Mouse (Mus musculus) spleen, postnatal 36 days (tissue): ENCODE results near the gene Zmynd8.

Source experiments
- DNase-seq, 2 experiments: peaks; one replicate each; pipeline ENCODE4 v3.0.0; 2022; ENCODE audit warnings: low spot score in 2 of 2, mixed read lengths in 1 of 2

The Zmynd8 gene

DNA sequence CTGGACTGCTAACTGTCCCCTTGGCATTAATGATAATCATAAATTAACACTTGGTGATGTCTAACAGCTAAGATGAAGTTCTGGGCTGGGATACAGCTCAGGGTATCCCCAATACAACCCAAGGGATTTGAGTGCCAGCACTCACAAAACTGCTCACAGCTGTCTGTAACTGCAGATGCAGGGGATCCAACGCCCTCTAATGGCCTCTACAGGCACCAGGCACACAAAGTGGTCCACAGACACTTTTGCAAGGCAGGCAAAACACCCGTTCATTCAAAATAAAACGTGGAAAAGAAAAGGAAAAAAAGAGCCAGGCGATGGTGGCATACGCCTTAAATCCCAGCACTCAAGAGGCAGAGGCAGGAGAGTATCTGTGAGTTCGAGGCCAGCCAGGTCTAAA is 658 bp upstream of the Zmynd8 start:
- no peak for DNase-seq

DNA sequence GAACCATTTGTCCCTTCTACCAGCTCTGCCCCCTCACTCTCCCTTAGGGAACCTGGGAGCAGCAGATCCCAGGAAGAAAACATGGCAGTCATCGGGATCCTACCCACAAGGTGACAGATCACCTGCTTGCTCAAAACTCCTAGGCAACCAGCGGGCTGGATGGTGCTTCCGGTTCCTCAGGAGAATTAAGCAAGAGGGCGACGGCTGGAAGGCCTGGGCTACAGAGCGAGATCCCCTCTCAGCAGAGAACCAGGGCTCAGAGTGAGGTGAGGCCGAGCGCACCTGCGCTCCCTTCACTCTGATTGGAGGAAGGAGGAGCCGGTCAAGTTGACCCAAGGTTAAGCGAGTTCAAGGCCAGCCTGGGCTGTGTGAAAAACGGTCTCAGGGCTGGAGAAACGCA is 2.6 kb downstream of the Zmynd8 start:
- DNase-seq, result no peak

- no peak for DNase-seq
Measured at GRCm38 (mm10) chr2:165895687-165896086, 3.1 kb downstream of the Zmynd8 start.

DNA sequence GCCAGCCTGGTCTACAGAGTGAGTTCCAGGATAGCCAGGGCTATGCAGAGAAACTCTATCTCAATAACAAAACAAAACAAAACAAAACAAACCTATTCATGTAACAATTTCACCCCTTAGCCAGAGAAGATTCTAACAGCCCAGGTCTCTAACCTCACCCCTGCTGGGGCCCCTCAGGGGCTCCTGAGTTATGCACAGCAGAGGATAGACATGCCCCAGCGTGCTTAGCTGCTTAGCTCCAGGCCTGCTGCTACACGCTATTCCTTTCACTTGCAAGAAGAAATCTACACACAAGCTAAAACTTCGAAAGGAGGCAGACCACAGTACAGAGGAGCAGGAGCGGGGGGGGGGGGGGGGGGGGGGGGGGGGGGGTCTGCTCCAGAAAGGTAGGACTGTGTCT is 4.3 kb downstream of the Zmynd8 start:
- no peak for DNase-seq

- DNase-seq, result no peak
Measured at GRCm38 (mm10) chr2:165893232-165893631, 5.6 kb downstream of the Zmynd8 start.

DNA sequence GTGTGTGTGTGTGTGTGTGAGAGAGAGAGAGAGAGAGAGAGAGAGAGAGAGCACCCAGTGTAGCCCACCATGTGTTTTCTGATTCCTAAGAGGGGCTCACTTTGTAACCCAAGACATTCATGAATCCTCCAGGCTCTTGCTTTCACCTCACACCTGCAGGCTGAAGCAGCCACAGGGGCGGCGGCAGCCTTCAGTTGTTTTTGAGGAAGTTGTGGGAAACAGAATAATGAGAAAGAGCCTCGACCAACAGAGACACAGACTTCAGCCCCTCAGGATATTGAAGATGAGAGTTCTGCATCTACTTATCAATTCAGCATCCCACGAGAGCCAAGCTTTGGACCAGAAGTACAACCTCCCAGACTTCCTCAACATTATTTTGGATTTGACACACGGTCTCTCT is 6.2 kb downstream of the Zmynd8 start:
- DNase-seq, result no peak

GRCm38 (mm10) chr2:165890401-165890800 is 8.4 kb downstream of the Zmynd8 start:
- peak; percentile 49 to 54 for DNase-seq

GRCm38 (mm10) chr2:165889874-165890273 is 8.9 kb downstream of the Zmynd8 start:
- DNase-seq, result no peak

DNA sequence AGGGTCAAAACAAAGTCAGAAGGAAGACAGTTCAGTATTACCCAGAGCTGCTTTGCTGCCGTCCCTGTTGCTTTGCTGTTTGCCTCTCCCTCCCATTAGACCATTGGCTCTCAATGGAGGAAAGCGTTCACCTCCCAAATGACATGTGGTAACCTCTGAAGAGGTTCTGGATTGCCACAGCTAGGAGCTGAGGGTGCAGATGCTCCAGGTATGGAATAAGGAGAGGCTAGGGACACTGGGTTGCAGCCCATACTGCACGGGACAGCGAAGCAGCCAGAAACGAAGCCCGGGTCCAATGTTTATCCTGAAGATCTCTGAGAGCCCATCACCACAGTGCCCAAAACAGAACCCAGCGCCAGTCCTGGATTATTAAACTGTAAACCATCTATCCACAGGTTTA is 9.6 kb downstream of the Zmynd8 start:
- DNase-seq, result no peak

GRCm38 (mm10) chr2:165888813-165889221 is 10.0 kb downstream of the Zmynd8 start:
- DNase-seq, result peak; percentile 79 to 80

- peak; percentile 81 to 88 for DNase-seq
Measured at GRCm38 (mm10) chr2:165888396-165888795, 10.4 kb downstream of the Zmynd8 start.

DNA sequence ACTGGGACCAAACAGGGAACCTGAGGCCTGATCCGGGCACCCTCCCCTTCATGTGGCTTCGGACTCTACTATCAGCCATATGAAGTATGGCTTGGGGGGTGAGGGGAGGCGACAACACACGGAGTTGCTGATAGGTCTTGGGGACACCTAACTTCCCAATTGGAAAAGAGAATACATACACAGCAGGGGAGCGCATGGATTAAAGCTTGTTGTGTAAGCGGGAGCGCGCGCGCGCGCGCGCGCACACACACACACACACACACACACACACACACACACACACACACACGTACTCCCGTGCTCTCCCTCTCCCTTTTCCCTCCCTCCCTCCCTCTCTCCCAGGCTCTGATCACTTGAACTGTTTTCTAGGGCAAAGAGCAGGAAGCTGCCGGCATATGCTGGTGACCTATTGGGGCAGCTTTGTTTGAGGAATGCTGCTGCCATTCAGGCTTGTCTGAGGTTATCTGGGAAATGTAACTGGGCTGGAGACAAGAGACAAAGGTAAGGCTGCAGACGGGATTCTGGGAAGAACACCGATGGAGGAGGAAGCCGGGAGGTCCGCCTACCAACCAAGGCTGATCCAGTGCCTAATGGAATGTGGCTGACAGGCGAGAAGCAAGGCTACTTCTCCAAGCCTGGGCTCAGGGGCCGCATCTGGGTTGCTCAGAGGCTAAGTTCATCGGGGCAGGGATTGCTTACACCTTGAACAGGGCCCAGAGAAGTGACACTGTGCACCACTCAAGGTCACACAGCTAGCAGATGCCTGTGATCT is 11.8 kb downstream of the Zmynd8 start:
- no peak for DNase-seq

- DNase-seq, result no peak
Measured at GRCm38 (mm10) chr2:165886482-165886856, 12.3 kb downstream of the Zmynd8 start.

DNA sequence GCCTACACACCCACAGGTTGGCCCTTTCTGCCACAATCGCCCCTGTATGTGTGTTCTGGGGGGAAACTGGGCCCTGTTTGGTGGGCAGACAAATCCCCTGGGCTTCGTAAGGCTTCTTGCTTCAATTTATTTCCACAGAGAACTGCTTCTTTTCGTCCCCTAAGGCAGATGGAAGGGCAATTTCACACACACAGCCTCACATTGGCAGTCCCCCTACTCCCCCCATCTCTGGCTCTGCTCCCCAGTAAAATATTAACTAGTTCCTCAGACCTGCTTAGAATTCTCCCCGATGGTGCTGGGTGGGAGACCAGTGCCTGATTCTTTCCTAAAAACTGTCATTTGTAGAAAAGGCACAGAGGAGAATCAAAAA is 12.9 kb downstream of the Zmynd8 start:
- DNase-seq, result no peak

DNA sequence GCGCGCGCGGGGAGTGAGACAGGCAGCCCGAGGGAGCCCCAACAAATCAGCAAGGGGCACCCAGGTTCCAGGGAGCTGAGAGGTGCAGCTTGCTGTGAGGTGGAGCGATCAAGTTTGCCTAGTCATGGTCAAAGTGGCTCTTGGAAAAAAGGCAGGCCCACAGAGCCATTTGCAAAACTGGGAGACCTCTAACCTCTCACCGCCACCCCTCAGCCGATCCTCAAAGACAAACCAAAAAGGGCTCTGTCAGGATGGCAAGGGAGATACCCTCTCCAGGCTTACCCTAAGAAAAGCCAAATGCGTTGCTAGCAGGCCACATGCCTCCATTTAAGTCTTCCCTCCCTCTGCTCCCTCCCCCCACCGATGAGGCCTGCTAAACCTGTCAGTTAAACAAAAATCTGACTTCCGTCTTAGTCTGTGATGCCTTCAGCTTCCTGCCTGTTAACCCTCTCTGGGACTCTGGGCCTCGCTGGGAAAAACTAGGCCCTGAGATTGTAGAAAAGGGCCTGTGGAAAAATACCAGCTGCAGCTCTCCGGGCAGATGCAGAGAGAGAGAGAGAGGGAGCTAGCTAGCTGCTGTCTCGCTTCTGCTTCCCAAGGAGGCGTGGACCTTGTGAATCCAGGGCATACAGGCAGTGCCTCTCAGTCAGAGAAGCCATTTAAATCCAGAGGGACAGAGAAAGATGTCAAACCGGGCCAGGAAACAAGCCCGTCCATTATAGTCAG is 13.4 kb downstream of the Zmynd8 start:
- DNase-seq, result peak; percentile 77 to 79

DNA sequence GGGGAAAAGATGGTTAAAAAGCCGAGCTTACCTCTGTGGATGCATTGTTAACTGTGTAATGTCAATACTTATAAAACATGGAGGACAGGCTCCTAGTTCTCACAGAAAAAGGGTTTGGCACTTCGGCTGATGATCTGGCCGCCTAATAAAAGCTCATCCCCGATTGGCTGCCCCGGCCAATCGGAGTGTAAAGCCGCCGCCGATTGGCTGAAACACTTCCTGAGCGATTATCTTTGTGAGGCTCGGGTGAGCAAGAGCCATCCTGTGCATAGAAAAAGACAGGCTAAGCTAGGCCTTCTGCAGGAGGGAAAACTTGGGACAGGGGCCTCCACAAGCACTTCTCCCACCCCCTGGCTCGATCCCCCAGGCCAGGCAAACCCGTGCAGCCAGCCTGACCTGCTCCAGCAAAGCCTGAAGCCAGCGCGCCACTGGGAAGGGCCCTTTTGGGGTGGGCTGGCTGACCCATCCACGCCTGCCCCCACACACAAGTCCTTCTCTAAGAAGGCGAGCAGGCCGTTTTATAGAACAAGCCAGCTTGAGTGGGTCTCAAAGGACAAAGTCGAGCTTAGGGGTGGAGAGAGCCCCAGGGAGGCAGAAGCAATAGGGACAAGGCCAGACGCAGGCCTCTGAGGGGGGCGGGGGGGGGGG is 14.1 kb downstream of the Zmynd8 start:
- DNase-seq, result peak; percentile 96 to 98

- peak; percentile 69 to 70 for DNase-seq
Measured at GRCm38 (mm10) chr2:165883846-165884576, 14.8 kb downstream of the Zmynd8 start.

DNA sequence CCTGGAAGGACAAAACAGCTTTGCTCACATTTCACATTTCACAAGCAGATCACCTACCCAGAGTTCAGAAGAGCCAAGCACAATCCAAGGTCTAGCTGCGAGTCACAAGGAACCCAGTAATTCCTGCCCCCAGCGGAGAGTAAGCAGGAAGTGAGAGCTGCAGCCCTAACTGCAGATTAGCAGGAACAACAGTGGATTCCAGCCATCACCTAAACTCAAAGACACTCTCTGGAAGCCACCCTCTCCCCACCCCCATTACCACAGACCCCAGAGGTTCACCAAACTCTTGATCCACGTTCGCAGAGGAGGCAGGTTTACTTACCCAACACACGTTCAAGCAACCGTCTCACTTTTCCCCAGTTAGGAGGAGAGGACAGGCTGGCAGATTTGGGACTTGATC is 15.8 kb downstream of the Zmynd8 start:
- DNase-seq, result peak in 1 of 2 experiments; percentile 41

DNA sequence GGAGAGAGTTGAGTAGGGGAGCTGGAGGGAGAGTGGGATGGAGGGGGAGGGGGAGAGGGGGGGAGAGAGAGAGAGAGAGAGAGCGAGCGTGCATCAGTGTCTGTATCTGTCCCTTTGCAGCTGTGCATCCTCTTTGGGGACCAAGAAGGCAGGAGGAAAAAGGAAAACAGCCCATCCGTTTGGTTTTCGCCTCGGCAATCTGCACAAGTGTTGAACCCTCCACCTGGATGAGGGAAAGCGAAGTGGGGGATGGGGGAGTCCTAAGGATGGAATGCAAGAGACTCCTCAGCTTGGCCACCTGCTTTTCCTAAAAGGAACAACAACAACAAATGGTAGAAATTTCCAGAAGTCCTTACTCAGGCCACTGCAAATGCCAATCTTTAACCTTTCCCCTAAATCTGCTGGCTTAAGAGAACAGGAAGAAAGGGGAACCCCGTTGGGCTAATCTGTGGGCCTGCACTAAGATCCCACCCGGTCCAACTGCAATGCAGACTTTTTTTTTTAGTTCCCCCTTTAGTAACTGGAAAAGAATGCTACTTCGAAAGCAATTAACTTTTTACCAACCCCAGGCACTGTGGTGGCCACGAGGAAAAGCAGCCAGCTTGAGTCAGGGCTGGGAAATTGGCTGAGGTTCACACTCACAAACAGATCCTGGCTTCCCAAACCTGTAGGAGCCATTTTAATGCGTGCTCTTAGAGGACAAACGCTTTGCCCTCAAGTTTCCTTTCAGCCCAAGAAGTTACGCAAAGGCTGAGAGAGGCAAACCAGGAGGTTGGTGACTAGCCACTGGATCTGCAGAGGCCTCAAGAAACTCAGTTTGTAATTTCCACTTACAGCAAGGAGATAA is 17.0 kb downstream of the Zmynd8 start:
- no peak for DNase-seq

DNA sequence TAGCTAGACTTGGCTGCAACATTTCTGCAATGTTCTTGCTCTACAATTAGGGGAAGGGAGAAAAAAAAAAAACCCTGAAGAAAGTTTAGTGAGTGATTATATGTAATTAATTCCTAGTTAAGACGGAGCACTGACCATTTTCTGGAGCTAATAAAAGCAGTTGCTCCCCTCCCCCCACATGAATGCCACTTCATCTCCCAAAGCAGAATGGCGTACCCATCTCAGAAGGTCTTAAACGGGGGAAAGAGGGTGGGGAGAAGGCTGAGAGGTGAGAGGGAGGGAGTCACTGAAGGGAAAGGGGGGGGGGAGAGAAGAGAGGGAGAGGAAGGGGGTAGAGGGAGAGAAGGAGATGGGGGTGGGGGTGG is 17.6 kb downstream of the Zmynd8 start:
- no peak for DNase-seq

- DNase-seq, result no peak
Measured at GRCm38 (mm10) chr2:165880501-165881182, 18.2 kb downstream of the Zmynd8 start.
